In the genomic region with DNA sequence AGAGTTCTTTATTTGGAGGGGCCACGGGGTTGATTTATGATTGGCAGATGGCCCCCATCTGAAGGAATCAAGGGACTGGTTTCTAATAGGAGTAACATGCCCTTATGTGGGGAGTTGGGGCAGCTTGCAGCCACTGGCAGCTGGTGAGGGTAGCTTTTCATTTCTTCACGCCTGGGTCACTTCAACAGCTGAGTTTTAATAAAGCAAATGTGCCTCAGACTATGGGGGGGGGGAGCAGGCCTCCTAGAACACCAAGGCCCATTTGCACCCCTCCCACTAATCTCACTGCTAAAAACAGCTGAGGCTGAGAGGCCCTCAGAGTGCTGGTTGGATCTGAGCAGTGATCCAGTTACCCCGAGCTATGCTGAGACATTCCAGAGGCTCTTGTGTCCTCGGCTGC, we compare ENCODE assay signal across 16 mouse cellular contexts. TPM values are rescaled to one million over a fixed set of nuclear protein-coding genes. Genes with fewer than 3 reads are reported as not detected.
DNase-seq lines count a peak whose midpoint lies in the region; ATAC-seq lines count a peak whose summit lies in the region.
"Had no signal": no experiment of that assay in that cellular context is flagged by ENCODE, and none has a peak within 500 bp of the region (broad histone marks: within the 10 kb centered on the region; RNA-seq: fewer than 3 reads in every experiment).

No protein-coding gene starts in this region.

- no peaks in the 10 kb centered on the region for H3K36me3 ChIP-seq in heart, embryonic 14.5 days (ENCODE audit: control insufficient read depth, insufficient read depth, low read length)
- H3K36me3 ChIP-seq in neural tube, embryonic 11.5 days (ENCODE audit: control insufficient read depth, insufficient read depth, low read length): no peaks in the 10 kb centered on the region
- H3K36me3 ChIP-seq: G1E; intestine, embryonic 15.5 days; liver, embryonic 13.5 days had no signal

- peaks cover 12 to 16% of the 10 kb centered on the region in 2 experiments for H3K4me1 ChIP-seq in heart, embryonic 14.5 days (ENCODE audit: control insufficient read depth in 2 of 2, insufficient read depth in 2 of 2, low read length in 2 of 2)
- no peaks in the 10 kb centered on the region for H3K4me1 ChIP-seq in neural tube, embryonic 11.5 days (ENCODE audit: control insufficient read depth, insufficient read depth, low read length)
- H3K4me1 ChIP-seq: intestine, embryonic 15.5 days; liver, embryonic 13.5 days had no signal

- H3K27me3 ChIP-seq in heart, embryonic 14.5 days (ENCODE audit: control insufficient read depth, insufficient read depth, low read length): no peaks in the 10 kb centered on the region
- H3K27me3 ChIP-seq in neural tube, embryonic 11.5 days (ENCODE audit: control insufficient read depth, insufficient read depth, low read length): no peaks in the 10 kb centered on the region
- H3K27me3 ChIP-seq: intestine, embryonic 15.5 days had no signal

- no peak for ATAC-seq in heart, embryonic 14.5 days (ENCODE audit: insufficient number of reproducible peaks, insufficient read depth, low FRiP score, low read depth)
- ATAC-seq in neural tube, embryonic 11.5 days (ENCODE audit: insufficient read depth, low FRiP score, low TSS enrichment): peak; percentile 59; the same call in 1 of the 2 replicates
- ATAC-seq: intestine, embryonic 15.5 days had no signal

- no peak overlapping the region for H3K4me2 ChIP-seq in heart, embryonic 14.5 days (ENCODE audit: low read length)
- no peak overlapping the region for H3K4me2 ChIP-seq in neural tube, embryonic 11.5 days (ENCODE audit: low read depth)
- H3K4me2 ChIP-seq: intestine, embryonic 15.5 days; liver, embryonic 13.5 days had no signal

- whole genome bisulfite sequencing in heart, embryonic 14.5 days: 37% methylated on average over 4 of the region's 4 CpGs
- 40% methylated on average over 4 of the region's 4 CpGs for WGBS in neural tube, embryonic 11.5 days

- H3K9me3 ChIP-seq in heart, embryonic 14.5 days (ENCODE audit: control insufficient read depth, low read length): no peaks in the 10 kb centered on the region
- H3K9me3 ChIP-seq in neural tube, embryonic 11.5 days (ENCODE audit: control insufficient read depth, low read length): no peaks in the 10 kb centered on the region
- H3K9me3 ChIP-seq: G1E; intestine, embryonic 15.5 days; liver, embryonic 13.5 days had no signal

- peak overlapping the region; percentile 16; the same call in 1 of the 2 replicates for H3K9ac ChIP-seq in heart, embryonic 14.5 days (ENCODE audit: low read length)
- H3K9ac ChIP-seq in neural tube, embryonic 11.5 days (ENCODE audit: low read length): no peak overlapping the region
- H3K9ac ChIP-seq: intestine, embryonic 15.5 days; liver, embryonic 13.5 days had no signal

- no peak overlapping the region for H3K4me3 ChIP-seq in heart, embryonic 14.5 days (ENCODE audit: control insufficient read depth in 1 of 2, insufficient read depth in 1 of 2, low read depth in 1 of 2, low read length in 2 of 2)
- no peak overlapping the region for H3K4me3 ChIP-seq in neural tube, embryonic 11.5 days (ENCODE audit: low read depth, low read length)
- H3K4me3 ChIP-seq: erythroblast, embryonic 14.5 days; intestine, embryonic 15.5 days; liver, embryonic 13.5 days had no signal

- no peak for DNase-seq in heart, adult 9 months (ENCODE audit: low spot score in 2 of 2)
- no peak for DNase-seq in neural tube, embryonic 11.5 days (ENCODE audit: low spot score)
- no peak for DNase-seq in neural tube, embryonic 10.5 days (ENCODE audit: extremely low spot score, low spot score)
- DNase-seq in gastrocnemius, postnatal 25 days: peak; percentile 82
- DNase-seq in layer of hippocampus, adult 11-12 months (ENCODE audit: low spot score): no peak
- no peak for DNase-seq in yolk sac, embryonic 10.5 days (ENCODE audit: low spot score)
- DNase-seq: adrenal gland, adult 8-10 months; cerebellum, adult 2 months; liver, embryonic 13.5 days; thymus, adult 2 months had no signal

- H3K27ac ChIP-seq in heart, embryonic 14.5 days (replicated peaks in 1 of 2; ENCODE audit: control insufficient read depth in 1 of 2, insufficient read depth in 1 of 2, low read depth in 2 of 2, low read length in 2 of 2): peak overlapping the region; percentile 8 to 21; a peak in 2 of 4 replicates
- H3K27ac ChIP-seq in neural tube, embryonic 11.5 days (ENCODE audit: low read depth, low read length): no peak overlapping the region
- H3K27ac ChIP-seq: intestine, embryonic 15.5 days; liver, embryonic 13.5 days had no signal

RNA-seq across cellular contexts. Expression of gene Myh3, which starts 27.6 kb away (rescaled TPM):
- polyA plus RNA-seq in heart, embryonic 14.5 days (2014; fragmentation: Nextera tagmentation; extraction: Ambion mirVana): 0.57 TPM in 1 of 2 replicates, not detected in the other
- polyA plus RNA-seq in neural tube, embryonic 11.5 days (2014; fragmentation: Nextera tagmentation; extraction: Ambion mirVana): 29.9 and 32.0 TPM in 2 replicates
- total RNA-seq in gastrocnemius, postnatal 25 days (2021): 10 to 100 TPM; 11.9 to 13.1 TPM
- total RNA-seq: G1E; granulocyte monocyte progenitor cell, adult 5-6 weeks; monocyte, adult 5-6 weeks had no signal
- polyA plus RNA-seq: erythroblast, embryonic 14.5 days; G1E had no signal

RNA-seq across cellular contexts. Expression of gene Sco1, which starts 53.2 kb away (rescaled TPM):
- polyA plus RNA-seq in heart, embryonic 14.5 days (2014; fragmentation: Nextera tagmentation; extraction: Ambion mirVana): 20.4 and 23.1 TPM in 2 replicates
- polyA plus RNA-seq in neural tube, embryonic 11.5 days (2014; fragmentation: Nextera tagmentation; extraction: Ambion mirVana): 18.6 and 19.1 TPM in 2 replicates
- total RNA-seq in gastrocnemius, postnatal 25 days (2021): 1 to 10 TPM; 7.2 to 7.3 TPM

RNA-seq across cellular contexts. Expression of gene Adprm, which starts 53.3 kb away (rescaled TPM):
- polyA plus RNA-seq in heart, embryonic 14.5 days (2014; fragmentation: Nextera tagmentation; extraction: Ambion mirVana): 17.8 and 20.4 TPM in 2 replicates
- 37.4 and 40.6 TPM in 2 replicates for polyA plus RNA-seq in neural tube, embryonic 11.5 days (2014; fragmentation: Nextera tagmentation; extraction: Ambion mirVana)
- total RNA-seq in gastrocnemius, postnatal 25 days (2021): 1 to 10 TPM; 6.9 to 8.9 TPM

Comparison
In these comparisons a context has a peak if more than half of its experiments do, and no peak if none do; other contexts are left out.
1. RNA of gene Myh3, which starts 27.6 kb away (polyA plus RNA-seq): 29.9 to 32.0 TPM in neural tube, embryonic 11.5 days; 0.57 TPM in heart, embryonic 14.5 days; every median in the first group is over 10 times any median in the second.